Mouse (Mus musculus): ENCODE results near the gene Grb7. TPM values are rescaled to one million over a fixed set of nuclear protein-coding genes. Genes with fewer than 3 reads are reported as not detected.

Grb7 gene
- total RNA-seq, 4 experiments from 2014 or later = 0.13 to 0.70 (median 0.42) TPM; not detected in 1

DNA sequence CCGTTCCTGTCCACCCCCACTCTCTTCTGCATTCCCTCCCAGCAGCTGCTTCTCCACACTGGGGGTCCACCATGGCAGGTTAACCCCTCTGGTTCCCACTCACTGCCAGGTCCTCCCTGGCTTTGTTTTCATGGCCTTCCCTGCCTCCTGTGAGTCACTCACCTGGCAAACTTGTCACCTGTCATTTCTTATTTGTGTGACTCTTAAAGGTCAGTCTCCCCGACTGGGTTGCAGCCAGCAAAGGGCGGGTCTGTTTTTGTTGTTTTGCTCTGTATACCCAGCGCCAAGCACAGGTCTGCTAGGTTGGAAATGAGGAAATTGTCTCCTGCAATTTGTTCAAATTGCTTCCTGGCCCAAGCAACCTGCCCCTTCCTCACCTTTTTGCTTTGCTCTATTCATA is 515 bp upstream of the Grb7 start:
- DNase-seq = no peak

GRCm38 (mm10) chr11:98446562-98447474 is 624 bp downstream of the Grb7 start:
- DNase-seq = no peak

DNA sequence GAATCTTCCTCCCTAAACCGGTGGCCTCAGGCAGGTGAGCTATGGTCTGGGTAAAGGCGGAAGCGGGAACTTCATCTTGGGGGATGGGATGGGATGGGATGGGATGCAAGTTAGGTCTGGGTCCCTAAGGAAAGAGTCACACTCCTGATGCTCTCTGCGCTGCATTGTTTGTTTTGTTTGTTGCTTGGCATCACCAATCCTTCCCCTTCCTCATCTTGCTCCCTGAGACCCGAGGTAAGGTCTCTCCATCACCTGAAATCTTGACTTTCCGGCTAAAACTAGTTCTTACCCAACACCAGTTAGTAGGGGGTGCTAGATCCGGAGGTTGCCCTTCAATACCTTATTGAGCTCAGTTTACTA is 1.3 kb downstream of the Grb7 start:
- no peak for DNase-seq

- no peak for DNase-seq
Measured at GRCm38 (mm10) chr11:98448191-98448790, 2.1 kb downstream of the Grb7 start.

GRCm38 (mm10) chr11:98449419-98449818 is 3.2 kb downstream of the Grb7 start:
- no peak for DNase-seq

GRCm38 (mm10) chr11:98449921-98450771 is 4.0 kb downstream of the Grb7 start:
- no peak for DNase-seq

DNA sequence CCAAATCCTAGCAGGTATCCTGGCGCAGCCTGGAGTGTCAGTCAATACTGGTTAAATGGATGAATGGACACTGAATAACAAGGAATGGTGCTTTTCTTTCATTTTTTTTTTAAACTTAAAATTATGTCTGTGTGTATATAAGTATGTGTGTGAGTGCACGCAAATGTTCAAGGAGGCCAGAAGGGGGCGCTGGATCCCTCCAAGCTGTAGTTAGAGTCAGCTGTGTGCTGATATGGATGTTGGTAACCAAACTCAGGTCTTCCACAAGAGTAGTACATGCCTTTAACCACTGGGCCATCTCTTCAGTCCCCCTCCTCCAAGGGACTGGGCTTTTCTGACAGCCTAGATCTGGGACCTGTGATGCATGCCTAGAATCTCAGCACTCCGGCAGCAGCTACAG is 9.3 kb downstream of the Grb7 start:
- DNase-seq = no peak

DNA sequence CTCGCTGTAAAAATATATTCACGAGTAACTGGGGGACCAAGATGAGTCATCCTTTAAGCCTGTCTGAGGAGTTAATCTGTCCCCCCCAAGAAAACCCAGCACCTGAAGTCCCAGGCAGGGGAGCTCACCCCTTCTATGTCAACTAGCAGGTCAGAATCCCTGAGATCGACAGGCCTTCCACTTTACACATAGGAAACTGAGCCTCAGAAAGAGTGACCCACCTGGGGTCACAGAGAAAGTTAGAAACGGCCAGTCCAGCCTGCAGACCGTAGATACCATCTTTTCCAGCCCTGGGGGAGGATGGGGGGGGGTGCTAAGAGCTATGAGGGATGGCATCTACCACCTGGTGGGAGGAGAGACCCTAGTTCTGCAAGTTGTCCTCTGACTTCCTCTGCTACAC is 10.4 kb downstream of the Grb7 start:
- DNase-seq = no peak

DNA sequence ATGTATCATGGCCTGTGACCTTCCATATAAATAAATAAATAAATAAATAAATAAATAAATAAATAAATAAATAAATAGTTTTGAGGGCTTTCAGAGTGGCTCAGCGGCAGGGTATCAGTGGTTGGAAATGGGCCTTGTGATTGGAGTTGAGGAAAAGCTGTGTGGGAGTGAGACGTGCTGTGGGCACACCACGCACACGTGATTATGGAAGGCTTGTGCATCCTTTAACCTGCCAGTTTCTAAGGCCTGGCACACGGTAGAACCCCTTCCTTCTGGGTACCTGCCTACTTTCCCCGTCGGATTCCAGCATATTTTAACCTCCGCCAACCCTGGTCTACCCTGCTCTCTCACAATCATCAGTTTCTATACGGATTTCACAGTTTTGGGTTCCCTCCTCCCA is 10.8 kb downstream of the Grb7 start:
- DNase-seq = no peak

- DNase-seq = peak; percentile 61
Measured at GRCm38 (mm10) chr11:98457367-98458120, 11.3 kb downstream of the Grb7 start.

DNA sequence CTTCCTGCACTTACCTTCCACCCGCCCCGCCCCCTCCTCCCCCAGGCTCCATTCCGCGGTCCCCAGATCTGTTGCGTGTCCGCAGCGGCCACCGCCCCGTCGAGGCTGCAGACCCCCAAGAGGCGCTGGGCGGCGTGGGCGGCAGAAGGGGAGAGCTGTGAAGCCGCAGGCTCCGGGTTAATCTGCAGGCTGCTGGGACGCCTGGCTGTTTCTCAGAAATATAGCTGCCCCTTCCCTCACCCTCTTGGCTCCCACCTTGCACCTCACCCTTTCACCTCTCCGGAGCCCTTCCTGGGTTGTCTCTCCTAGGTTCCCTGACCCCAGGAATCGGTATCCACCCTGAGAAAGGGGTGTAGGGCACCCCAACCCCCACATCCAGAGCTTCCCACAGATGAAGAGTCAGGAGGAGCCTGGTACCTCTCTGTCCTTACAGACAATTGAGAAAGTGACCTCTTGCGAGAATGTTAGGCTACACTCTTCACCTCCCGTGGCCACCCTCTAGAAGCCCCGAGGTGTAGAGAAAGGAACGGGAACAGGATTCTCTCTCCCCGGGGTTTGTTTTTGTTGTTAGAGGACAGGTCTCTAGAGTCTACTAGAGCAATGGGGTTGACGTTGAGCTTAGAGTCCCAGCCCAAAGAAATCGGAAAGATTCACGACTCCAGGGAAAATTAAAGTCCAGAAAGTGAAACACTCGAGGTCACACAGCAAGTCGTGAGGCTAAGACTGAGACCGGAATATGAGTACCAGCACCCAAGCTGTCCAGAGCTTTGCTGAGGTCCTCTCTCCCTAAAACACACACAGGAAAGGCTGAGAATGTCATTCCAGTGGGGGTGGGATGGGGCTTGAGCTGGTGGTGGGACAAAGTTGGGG is 12.2 kb downstream of the Grb7 start:
- no peak for DNase-seq

DNA sequence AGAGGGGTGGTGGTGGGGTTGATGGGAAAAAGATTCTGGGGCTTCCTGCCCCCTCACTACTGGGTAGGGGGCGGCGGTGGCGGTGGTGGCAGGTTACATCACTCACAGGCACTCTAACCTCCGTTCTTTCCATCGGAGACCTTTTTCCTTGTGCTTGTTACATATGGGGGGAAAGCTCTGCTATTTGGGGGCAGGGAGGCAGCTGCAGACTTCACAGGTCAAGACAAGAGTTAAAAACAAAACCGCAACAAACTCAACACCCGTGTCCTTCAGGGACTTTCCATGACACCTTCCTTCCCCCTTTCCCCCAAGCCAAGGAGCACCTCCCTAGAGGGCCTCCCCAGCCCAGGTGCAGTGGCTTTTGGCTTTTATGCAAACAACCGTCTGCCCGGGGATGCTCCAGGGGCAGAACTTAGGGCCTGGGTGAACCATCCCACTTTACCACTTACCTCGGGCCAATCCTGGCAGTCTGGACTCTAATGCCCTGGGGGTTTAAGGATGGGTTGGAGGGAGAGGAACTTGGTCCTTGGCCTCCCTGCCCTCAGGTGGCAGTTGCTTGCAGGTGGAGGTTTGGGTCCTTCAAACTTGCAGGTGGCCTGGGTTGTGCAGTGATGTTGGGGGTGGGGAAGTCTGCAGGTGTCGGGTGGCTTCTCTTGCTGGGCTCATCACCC is 13.0 kb downstream of the Grb7 start:
- DNase-seq = no peak

- DNase-seq = no peak
Measured at GRCm38 (mm10) chr11:98459860-98460259, 13.7 kb downstream of the Grb7 start.

GRCm38 (mm10) chr11:98461109-98461720 is 15.0 kb downstream of the Grb7 start:
- DNase-seq = no peak

- DNase-seq = no peak
Measured at GRCm38 (mm10) chr11:98462255-98462654, 16.1 kb downstream of the Grb7 start.

- no peak for DNase-seq
Measured at GRCm38 (mm10) chr11:98463911-98464310, 17.7 kb downstream of the Grb7 start.

GRCm38 (mm10) chr11:98464516-98464915 is 18.3 kb downstream of the Grb7 start:
- DNase-seq = no peak

DNA sequence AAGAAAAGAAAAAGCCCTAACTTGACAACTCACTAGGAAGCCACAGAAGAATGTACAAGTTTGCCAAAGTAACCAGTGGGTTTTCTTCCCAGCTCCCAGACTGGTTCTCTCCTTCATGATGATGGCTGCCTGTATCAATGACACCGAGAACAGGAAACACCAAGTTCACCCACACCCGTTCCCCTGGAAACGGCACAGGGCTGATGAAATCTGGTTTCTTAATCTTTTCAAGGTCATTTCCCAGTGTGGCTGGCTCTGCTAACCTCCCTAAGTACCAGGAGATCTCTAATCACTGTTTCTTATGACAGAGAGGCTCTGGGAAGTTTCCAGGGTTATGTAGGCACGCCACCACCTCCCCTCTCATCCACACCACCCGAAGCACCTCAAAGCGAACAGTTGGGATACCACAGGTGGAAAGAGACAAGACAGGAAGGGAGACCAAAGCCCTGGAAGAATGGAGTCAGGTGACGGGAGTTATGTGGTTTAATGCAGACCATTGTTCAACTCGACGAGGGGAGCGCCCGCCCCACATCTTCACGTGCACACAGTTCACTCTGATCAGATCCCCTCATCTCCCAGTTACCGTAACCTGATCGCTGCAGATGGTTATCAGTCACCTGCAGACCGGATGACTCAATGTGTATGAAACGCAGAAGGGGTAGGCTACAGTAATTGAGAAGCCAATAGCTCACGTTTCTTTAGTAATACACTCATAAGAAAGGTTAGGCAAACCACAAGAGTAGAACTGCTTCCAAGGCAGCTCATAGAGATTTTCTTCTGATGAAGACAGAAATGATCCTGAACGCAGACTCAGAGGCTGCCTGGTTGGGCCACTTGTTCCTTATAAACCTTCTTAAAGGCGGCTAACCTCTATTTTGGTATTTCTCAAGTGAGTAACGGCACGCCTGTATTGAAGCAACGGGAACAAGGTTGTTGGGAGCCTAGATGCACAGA is 23.8 kb downstream of the Grb7 start:
- peak; percentile 26 for DNase-seq

- DNase-seq = no peak
Measured at GRCm38 (mm10) chr11:98470795-98471194, 24.6 kb downstream of the Grb7 start.
